Mouse (Mus musculus) A20 (cell line): ENCODE measurements around the gene Scg2.

ENCODE experiments used
- DNase-seq: peaks from one replicate; pipeline ENCODE4 v3.0.0-alpha.2; 2011; ENCODE audit warnings: low read depth, low spot score

The Scg2 gene

GRCm38 (mm10) chr1:79439609-79440308 is at the start of gene Scg2:
TSS of gene Scg2 (minus strand) at chr1:79440120.
- DNase-seq, result no peak

GRCm38 (mm10) chr1:79485546-79485945 is 45.6 kb upstream of the Scg2 start:
- DNase-seq, result no peak

- DNase-seq, result no peak
Measured at GRCm38 (mm10) chr1:79470856-79471255, 30.9 kb upstream of the Scg2 start.

GRCm38 (mm10) chr1:79469871-79470270 is 30.0 kb upstream of the Scg2 start:
- no peak for DNase-seq

GRCm38 (mm10) chr1:79466585-79466984 is 26.7 kb upstream of the Scg2 start:
- no peak for DNase-seq

- DNase-seq, result no peak
Measured at GRCm38 (mm10) chr1:79458558-79458957, 18.6 kb upstream of the Scg2 start.

GRCm38 (mm10) chr1:79454164-79454563 is 14.2 kb upstream of the Scg2 start:
- no peak for DNase-seq

- DNase-seq, result no peak
Measured at GRCm38 (mm10) chr1:79452339-79452738, 12.4 kb upstream of the Scg2 start.

- no peak for DNase-seq
Measured at GRCm38 (mm10) chr1:79450343-79451021, 10.6 kb upstream of the Scg2 start.

- DNase-seq, result no peak
Measured at GRCm38 (mm10) chr1:79449943-79450342, 10.0 kb upstream of the Scg2 start.

- no peak for DNase-seq
Measured at GRCm38 (mm10) chr1:79445586-79445985, 5.7 kb upstream of the Scg2 start.

GRCm38 (mm10) chr1:79437755-79438154 is 2.2 kb downstream of the Scg2 start:
- no peak for DNase-seq

- DNase-seq, result no peak
Measured at GRCm38 (mm10) chr1:79436671-79437070, 3.2 kb downstream of the Scg2 start.

- DNase-seq, result no peak
Measured at GRCm38 (mm10) chr1:79429058-79429457, 10.9 kb downstream of the Scg2 start.

- no peak for DNase-seq
Measured at GRCm38 (mm10) chr1:79415496-79415895, 24.4 kb downstream of the Scg2 start.

GRCm38 (mm10) chr1:79406337-79406942 is 33.5 kb downstream of the Scg2 start:
- DNase-seq, result no peak

- DNase-seq, result no peak
Measured at GRCm38 (mm10) chr1:79401090-79402012, 38.6 kb downstream of the Scg2 start.

- DNase-seq, result no peak
Measured at GRCm38 (mm10) chr1:79400284-79400683, 39.6 kb downstream of the Scg2 start.
